8 mouse cellular contexts compared by ENCODE assay signal in genomic region chr9:88241203-88241995, GRCm38 (mm10).
DNase-seq lines count a peak whose midpoint lies in the region; ATAC-seq and TF ChIP-seq lines count a peak whose summit lies in the region.

No protein-coding gene starts in this region.

- peak; percentile 72 for TF ChIP-seq CTCF in E14TG2a.4 (conservative IDR thresholded peaks at IDR 0.05; ENCODE audit: low read length)
- TF ChIP-seq CTCF in liver, postnatal 0 days (IDR thresholded peaks at IDR 0.05; ENCODE audit: low read depth): peak; percentile 81

- no peak for TF ChIP-seq EP300 in liver, postnatal 0 days (IDR thresholded peaks at IDR 0.05; ENCODE audit: low read depth)

- no peak overlapping the region for H3K4me3 ChIP-seq in E14TG2a.4 (replicated peaks; ENCODE audit: low read length)
- H3K4me3 ChIP-seq in forebrain, embryonic 13.5 days: peak overlapping the region; percentile 25
- H3K4me3 ChIP-seq in liver, postnatal 0 days (ENCODE audit: low read depth, low read length): peak overlapping the region; percentile 31
- peak overlapping the region; percentile 22; the same call in 1 of the 2 replicates for H3K4me3 ChIP-seq in neural tube, embryonic 14.5 days (ENCODE audit: low read depth, low read length)

- peak; percentile 91 for ATAC-seq in forebrain, embryonic 13.5 days
- ATAC-seq in liver, postnatal 0 days: peak; percentile 98
- peak; percentile 95 for ATAC-seq in neural tube, embryonic 14.5 days (ENCODE audit: low read depth)

- WGBS in forebrain, embryonic 13.5 days: 7% methylated on average over 18 of the region's 18 CpGs
- 3% methylated on average over 18 of the region's 18 CpGs for WGBS in large intestine, adult 2 months
- WGBS in liver, postnatal 0 days (ENCODE audit: insufficient replicate concordance): 4% methylated on average over 18 of the region's 18 CpGs
- WGBS in neural tube, embryonic 14.5 days: 8% methylated on average over 18 of the region's 18 CpGs

- H3K27ac ChIP-seq in forebrain, embryonic 13.5 days: no peak overlapping the region
- no peak overlapping the region for H3K27ac ChIP-seq in liver, postnatal 0 days (ENCODE audit: low read depth)
- H3K27ac ChIP-seq in neural tube, embryonic 14.5 days (ENCODE audit: low read depth, low read length): no peak overlapping the region

- intact Hi-C loops in heart, postnatal 10 days (cut with DNase I): loop anchor here (1.0 to 2.0 kb wide), 3 partner anchors 121 to 303 kb away; no protein-coding TSS in a partner anchor

- H3K9ac ChIP-seq in forebrain, embryonic 13.5 days: peak overlapping the region; percentile 55
- no peak overlapping the region for H3K9ac ChIP-seq in liver, postnatal 0 days (replicated peaks)
- H3K9ac ChIP-seq in neural tube, embryonic 14.5 days (replicated peaks; ENCODE audit: low read depth, low read length): no peak overlapping the region; the same call in 1 of the 2 replicates

- H3K4me2 ChIP-seq in forebrain, embryonic 13.5 days: peak overlapping the region; percentile 58
- peak overlapping the region; percentile 62 for H3K4me2 ChIP-seq in liver, postnatal 0 days (ENCODE audit: low read depth, low read length)
- peak overlapping the region; percentile 48 for H3K4me2 ChIP-seq in neural tube, embryonic 14.5 days (ENCODE audit: low read depth, low read length)

- H3K9me3 ChIP-seq in E14TG2a.4 (ENCODE audit: low read length): peaks cover 9% of the 10 kb centered on the region
- H3K9me3 ChIP-seq in forebrain, embryonic 13.5 days (replicated peaks): no peaks in the 10 kb centered on the region
- H3K9me3 ChIP-seq in liver, postnatal 0 days (ENCODE audit: low read length): no peaks in the 10 kb centered on the region
- H3K9me3 ChIP-seq in neural tube, embryonic 14.5 days (ENCODE audit: control insufficient read depth, low read length): no peaks in the 10 kb centered on the region

- peak; percentile 62 for DNase-seq in c-Kit-positive CD71-positive TER-119-negative erythroid progenitor cells, embryonic 14.5 days (ENCODE audit: low read depth)
- peak; percentile 90 to 91 for DNase-seq in heart, postnatal 10 days
- peak; percentile 86 for DNase-seq in large intestine, adult 2 months (ENCODE audit: low read depth, low spot score)
- peak; percentile 66 for DNase-seq in liver, postnatal 0 days
- peak; percentile 67 for DNase-seq in testis, postnatal 10 days (ENCODE audit: low spot score)

- no peaks in the 10 kb centered on the region for H3K36me3 ChIP-seq in E14TG2a.4 (ENCODE audit: insufficient read depth, low read length)
- H3K36me3 ChIP-seq in forebrain, embryonic 13.5 days (ENCODE audit: poor library complexity, severe bottlenecking): no peaks in the 10 kb centered on the region
- H3K36me3 ChIP-seq in liver, postnatal 0 days (replicated peaks; ENCODE audit: insufficient read depth, low read length): no peaks in the 10 kb centered on the region
- no peaks in the 10 kb centered on the region for H3K36me3 ChIP-seq in neural tube, embryonic 14.5 days (ENCODE audit: control insufficient read depth, insufficient read depth, low read length)

- H3K4me1 ChIP-seq in E14TG2a.4 (replicated peaks; ENCODE audit: low read depth, low read length): peaks cover 8% of the 10 kb centered on the region
- peaks cover 8% of the 10 kb centered on the region; the same call in 1 of the 2 replicates for H3K4me1 ChIP-seq in forebrain, embryonic 13.5 days
- H3K4me1 ChIP-seq in liver, postnatal 0 days (ENCODE audit: insufficient read depth): no peaks in the 10 kb centered on the region; the same call in 1 of the 2 replicates
- no peaks in the 10 kb centered on the region for H3K4me1 ChIP-seq in neural tube, embryonic 14.5 days (ENCODE audit: control insufficient read depth, insufficient read depth, low read length)

- peaks cover 28% of the 10 kb centered on the region for H3K27me3 ChIP-seq in E14TG2a.4 (ENCODE audit: insufficient read depth, low read length)
- H3K27me3 ChIP-seq in forebrain, embryonic 13.5 days: no peaks in the 10 kb centered on the region
- no peaks in the 10 kb centered on the region for H3K27me3 ChIP-seq in liver, postnatal 0 days (ENCODE audit: insufficient read depth, low read length)
- no peaks in the 10 kb centered on the region for H3K27me3 ChIP-seq in neural tube, embryonic 14.5 days (ENCODE audit: control insufficient read depth, insufficient read depth, low read length)
